Mouse (Mus musculus) stomach, embryonic 14.5 days (tissue): ENCODE data around the gene Megf6. TPM values are rescaled to one million over a fixed set of nuclear protein-coding genes. Genes with fewer than 3 reads are reported as not detected.

ENCODE experiments used
- polyA plus RNA-seq: library from polyadenylated mRNA; unstranded; fragments of >200 nt; fragmentation: Nextera tagmentation; extraction: Ambion mirVana; gene quantifications from 2 replicates; pipeline ENCODE4 v1.2.1, GENCODE M21; 2014

Gene Megf6
- polyA plus RNA-seq, 1 experiment from 2014 or later, result 16.8 TPM

Other genes starting within 250 kb of the Megf6 start
- gene A430005L14Rik, start 213.5 kb upstream of the Megf6 start, polyA plus RNA-seq, result 70.4 and 76.6 TPM in 2 replicates
- 11.6 and 13.7 TPM in 2 replicates for gene Dffb, start 195.6 kb upstream of the Megf6 start, polyA plus RNA-seq
- 15.0 and 16.9 TPM in 2 replicates for gene Cep104, start 195.5 kb upstream of the Megf6 start, polyA plus RNA-seq
- 10.4 and 12.0 TPM in 2 replicates for gene Lrrc47, start 159.0 kb upstream of the Megf6 start, polyA plus RNA-seq
- gene Smim1, start 144.5 kb upstream of the Megf6 start, polyA plus RNA-seq, result 36.0 and 40.2 TPM in 2 replicates
- not detected in 2 replicates for gene Ccdc27, start 128.1 kb upstream of the Megf6 start, polyA plus RNA-seq
- 0.32 and 0.42 TPM in 2 replicates for gene Trp73, start 30.5 kb upstream of the Megf6 start, polyA plus RNA-seq
- 39.6 and 41.4 TPM in 2 replicates for gene Wrap73, start 28.4 kb upstream of the Megf6 start, polyA plus RNA-seq
- gene Tprgl, start 10.1 kb upstream of the Megf6 start, polyA plus RNA-seq, result 126 and 135 TPM in 2 replicates
- gene Arhgef16, start 130.9 kb downstream of the Megf6 start, polyA plus RNA-seq, result 23.7 and 25.7 TPM in 2 replicates
- gene B230104I21Rik, start 165.4 kb downstream of the Megf6 start, polyA plus RNA-seq, result not detected in 2 replicates